8 mouse cellular contexts compared by ENCODE assay signal in genomic region chr6:54593766-54594468, GRCm38 (mm10). TPM values are rescaled to one million over a fixed set of nuclear protein-coding genes. Genes with fewer than 3 reads are reported as not detected.
A peak's percentile ranks its signal among the peaks of the same experiment; 100 is the strongest.
DNase-seq lines count a peak whose midpoint lies in the region; ATAC-seq and TF ChIP-seq lines count a peak whose summit lies in the region.

No protein-coding gene starts in this region.

- TF ChIP-seq EP300 in CH12.LX (IDR thresholded peaks at IDR 0.05; ENCODE audit: low read length) = no peak

- TF ChIP-seq RAD21 in CH12.LX (IDR thresholded peaks at IDR 0.05; ENCODE audit: low read depth, low read length) = no peak

- no peaks in the 10 kb centered on the region for H3K9me3 ChIP-seq in CH12.LX (replicated peaks; ENCODE audit: low read length)
- no peaks in the 10 kb centered on the region for H3K9me3 ChIP-seq in hindbrain, embryonic 12.5 days (replicated peaks)
- no peaks in the 10 kb centered on the region for H3K9me3 ChIP-seq in liver, embryonic 13.5 days (replicated peaks)

- H3K36me3 ChIP-seq in CH12.LX (replicated peaks in 1 of 2; ENCODE audit: control insufficient read depth in 1 of 2, insufficient read depth in 1 of 2, low read length in 1 of 2) = peaks cover 0 to under 1% of the 10 kb centered on the region in 2 experiments
- no peaks in the 10 kb centered on the region for H3K36me3 ChIP-seq in hindbrain, embryonic 12.5 days
- H3K36me3 ChIP-seq in liver, embryonic 13.5 days = no peaks in the 10 kb centered on the region

- peak; percentile 30 for DNase-seq in cerebellum, adult 9-11 months
- no peak for DNase-seq in cerebellum, postnatal 36 days
- DNase-seq in CH12.LX (ENCODE audit: extremely low read depth) = no peak
- DNase-seq in liver, embryonic 13.5 days = no peak
- no peak for DNase-seq in thymus, postnatal 4 days
- no peak for DNase-seq in layer of hippocampus, postnatal 25 days (ENCODE audit: extremely low spot score in 1 of 2, low spot score in 1 of 2)
- no peak for DNase-seq in right cerebral cortex, postnatal 14 days

- H3K79me2 ChIP-seq in CH12.LX (replicated peaks; ENCODE audit: control insufficient read depth, extremely low read depth, insufficient read depth, poor library complexity, severe bottlenecking) = no peaks in the 10 kb centered on the region

- TF ChIP-seq POLR2A in CH12.LX (IDR thresholded peaks at IDR 0.05; ENCODE audit: low read depth, low read length) = no peak

- WGBS in hindbrain, embryonic 12.5 days = 63% methylated on average over 8 of the region's 8 CpGs
- 48% methylated on average over 8 of the region's 8 CpGs for WGBS in liver, embryonic 13.5 days (ENCODE audit: insufficient replicate concordance)

- no peak overlapping the region for H3K4me3 ChIP-seq in CH12.LX (replicated peaks in 1 of 3; ENCODE audit: low read depth in 2 of 3, low read length in 2 of 3, poor library complexity in 1 of 3)
- peak overlapping the region; percentile 54 for H3K4me3 ChIP-seq in hindbrain, embryonic 12.5 days
- peak overlapping the region; percentile 78 for H3K4me3 ChIP-seq in liver, embryonic 13.5 days (replicated peaks)

- no peak overlapping the region for H3K27ac ChIP-seq in CH12.LX (ENCODE audit: insufficient read depth, low read depth)
- H3K27ac ChIP-seq in hindbrain, embryonic 12.5 days = no peak overlapping the region
- no peak overlapping the region for H3K27ac ChIP-seq in liver, embryonic 13.5 days

- peaks cover 2% of the 10 kb centered on the region for H3K27me3 ChIP-seq in CH12.LX (replicated peaks)
- H3K27me3 ChIP-seq in hindbrain, embryonic 12.5 days = no peaks in the 10 kb centered on the region
- H3K27me3 ChIP-seq in liver, embryonic 13.5 days = peaks cover 16% of the 10 kb centered on the region

- in situ Hi-C loops in CH12.LX (cut with MboI; ENCODE audit: low pct_ligation_motif_present, low pct_unique_long_range_greater_than_20kb, low sequenced_read_pairs) = loop anchor here (10.0 to 25.0 kb wide), 3 partner anchors 211 to 418 kb away; no protein-coding TSS in a partner anchor

- no peak for TF ChIP-seq CTCF in CH12.LX (conservative IDR thresholded peaks at IDR 0.05 in 1 of 2, IDR thresholded peaks at IDR 0.05 in 1 of 2; ENCODE audit: low read depth in 2 of 2, low read length in 2 of 2)

- peak overlapping the region; percentile 94; the same call in 1 of the 2 replicates for H3K9ac ChIP-seq in CH12.LX (ENCODE audit: insufficient read depth, low read depth)
- H3K9ac ChIP-seq in hindbrain, embryonic 12.5 days = peak overlapping the region; percentile 68; the same call in 1 of the 2 replicates
- no peak overlapping the region for H3K9ac ChIP-seq in liver, embryonic 13.5 days

- peaks cover 0 to 29% of the 10 kb centered on the region in 2 experiments; a peak in 2 of 4 replicates for H3K4me1 ChIP-seq in CH12.LX (ENCODE audit: control insufficient read depth in 1 of 2, insufficient read depth in 2 of 2)
- peaks cover 33% of the 10 kb centered on the region for H3K4me1 ChIP-seq in hindbrain, embryonic 12.5 days
- H3K4me1 ChIP-seq in liver, embryonic 13.5 days (replicated peaks) = peaks cover 37% of the 10 kb centered on the region

- peak overlapping the region; percentile 91 for H3K4me2 ChIP-seq in CH12.LX (ENCODE audit: insufficient read depth, low read depth, poor library complexity, severe bottlenecking)
- peak overlapping the region; percentile 74 for H3K4me2 ChIP-seq in hindbrain, embryonic 12.5 days (replicated peaks)
- peak overlapping the region; percentile 96 for H3K4me2 ChIP-seq in liver, embryonic 13.5 days

- no peak for ATAC-seq in hindbrain, embryonic 12.5 days (ENCODE audit: low FRiP score)
- no peak for ATAC-seq in liver, embryonic 13.5 days (ENCODE audit: low read depth)

- dilution Hi-C loops in CH12.LX (cut with MboI; ENCODE audit: extremely low pct_ligation_motif_present, extremely low pct_unique_long_range_greater_than_20kb, low sequenced_read_pairs) = no loop called here

TF ChIP-seq in CH12.LX, 34 proteins besides CTCF, POLR2A, EP300 and RAD21:
- TF ChIP-seq ZNF384 (IDR thresholded peaks at IDR 0.05; ENCODE audit: low read depth, low read length) (peak; percentile 83), IRF4 (IDR thresholded peaks at IDR 0.05; ENCODE audit: low read depth, low read length) (no peak)

RNA-seq across cellular contexts. Expression of gene Plekha8, which starts 1.0 kb away (rescaled TPM):
- total RNA-seq in CH12.LX (2012; rRNA removed) = 10.2 and 10.8 TPM in 2 replicates
- 9.8 and 11.1 TPM in 2 replicates for total RNA-seq in CH12.LX (2014; rRNA removed)
- polyA plus RNA-seq in CH12.LX (2012; ENCODE audit: insufficient read length, low read depth) = 5.8 and 6.8 TPM in 2 replicates
- 17.7 and 19.4 TPM in 2 replicates for polyA plus RNA-seq in hindbrain, embryonic 12.5 days (2016; fragmentation: Nextera tagmentation; extraction: Ambion mirVana)
- polyA plus RNA-seq in liver, embryonic 13.5 days (2015; fragmentation: Nextera tagmentation; extraction: Ambion mirVana) = 2.8 and 3.8 TPM in 2 replicates
- total RNA-seq in layer of hippocampus, postnatal 25 days (2021) = 10 to 100 TPM; 11.4 to 13.7 TPM

RNA-seq across cellular contexts. Expression of gene Fkbp14, which starts 3.2 kb away (rescaled TPM):
- total RNA-seq in CH12.LX (2012; rRNA removed) (0.68 and 0.84 TPM in 2 replicates), CH12.LX (2014; rRNA removed) (0.95 and 1.1 TPM in 2 replicates)
- 0.50 and 1.3 TPM in 2 replicates for polyA plus RNA-seq in CH12.LX (2012; ENCODE audit: insufficient read length, low read depth)
- 21.0 and 26.4 TPM in 2 replicates for polyA plus RNA-seq in hindbrain, embryonic 12.5 days (2016; fragmentation: Nextera tagmentation; extraction: Ambion mirVana)
- 4.3 and 5.4 TPM in 2 replicates for polyA plus RNA-seq in liver, embryonic 13.5 days (2015; fragmentation: Nextera tagmentation; extraction: Ambion mirVana)
- 10 to 100 TPM; 12.1 to 12.8 TPM for total RNA-seq in layer of hippocampus, postnatal 25 days (2021)

RNA-seq across cellular contexts. Expression of gene Scrn1, which starts 27.6 kb away (rescaled TPM):
- 0.34 TPM in 1 of 2 replicates, not detected in the other for total RNA-seq in CH12.LX (2012; rRNA removed)
- 0.59 TPM in 1 of 2 replicates, not detected in the other for total RNA-seq in CH12.LX (2014; rRNA removed)
- 0.04 and 0.15 TPM in 2 replicates for polyA plus RNA-seq in CH12.LX (2012; ENCODE audit: insufficient read length, low read depth)
- polyA plus RNA-seq in hindbrain, embryonic 12.5 days (2016; fragmentation: Nextera tagmentation; extraction: Ambion mirVana) = 79.3 and 89.4 TPM in 2 replicates
- 0.22 and 0.54 TPM in 2 replicates for polyA plus RNA-seq in liver, embryonic 13.5 days (2015; fragmentation: Nextera tagmentation; extraction: Ambion mirVana)
- 100 to 1,000 TPM; 101 to 103 TPM for total RNA-seq in layer of hippocampus, postnatal 25 days (2021)

Comparison
In these comparisons a context has a peak if more than half of its experiments do, and no peak if none do; other contexts are left out.
1. H3K4me3 ChIP-seq: peak in hindbrain, embryonic 12.5 days (single experiment) and liver, embryonic 13.5 days (single experiment); none in CH12.LX (0 of 3).
2. RNA of gene Scrn1, which starts 27.6 kb away (polyA plus RNA-seq): 79.3 to 89.4 TPM in hindbrain, embryonic 12.5 days; 0.22 to 0.54 TPM in liver, embryonic 13.5 days and 0.04 to 0.15 TPM in CH12.LX; every median in the first group is over 10 times any median in the second.
3. Peak in every context shown above with its lines, with median percentiles within 50 percentile points of each other: H3K4me2 ChIP-seq.